Mouse (Mus musculus): Measurements from ENCODE around the gene Gtf2ird2.

- no peak for TF ChIP-seq CTCF (IDR thresholded peaks at IDR 0.05; ENCODE audit: extremely low read depth, insufficient read length, insufficient replicate concordance, low read depth, low read length)
- TF ChIP-seq POLR2A (IDR thresholded peaks at IDR 0.05; ENCODE audit: low read depth, low read length), result no peak
Observed at GRCm38 (mm10) chr5:134266404-134266803, 82.6 kb downstream of the Gtf2ird2 start.
